Mouse (Mus musculus): ENCODE measurements at regions not wholly inside any gene's neighbourhood (a gene's known extent, or its start where the extent isn't known, plus 50 kb on each side); places are given as distances from the start of the nearest gene placed in this dataset.

GRCm38 (mm10) chr6:31985698-31986097 is 64.3 kb upstream of the 1700012A03Rik start:
- TF ChIP-seq POLR2A (IDR thresholded peaks at IDR 0.05; ENCODE audit: low read depth, low read length), result no peak
- TF ChIP-seq CTCF (IDR thresholded peaks at IDR 0.05; ENCODE audit: extremely low read depth, insufficient read depth, insufficient read length, insufficient replicate concordance), result no peak

Measured in spleen, adult 2 months (tissue).